Mouse (Mus musculus): Measurements from ENCODE around the gene Omp. TPM values are rescaled to one million over a fixed set of nuclear protein-coding genes. Genes with fewer than 3 reads are reported as not detected.

Omp gene
- polyA plus RNA-seq, 1 experiment: not detected

GRCm38 (mm10) chr7:98103942-98104292 lies 41.4 kb downstream of the Omp start:
- Histone ChIP-seq H3K4me3 (ENCODE audit: insufficient read depth, low read depth, low read length) (no peak overlapping the region), H3K27ac (ENCODE audit: insufficient read depth, low read depth, low read length) (no peak overlapping the region), H3K4me1 (ENCODE audit: control insufficient read depth, insufficient read depth, low read length) (peaks cover 8% of the 10 kb centered on the region)
- TF ChIP-seq CTCF (IDR thresholded peaks at IDR 0.05; ENCODE audit: insufficient read depth, low read depth, low read length) (no peak), POLR2A (IDR thresholded peaks at IDR 0.05; ENCODE audit: insufficient read depth, low read depth, low read length) (no peak)
- WGBS: 79% methylated on average over 5 of the region's 5 CpGs

- 6% methylated on average over 26 of the region's 26 CpGs for WGBS
- Histone ChIP-seq H3K4me3 (ENCODE audit: insufficient read depth, low read depth, low read length) (peak overlapping the region; percentile 32), H3K4me1 (ENCODE audit: control insufficient read depth, insufficient read depth, low read length) (peaks cover 8% of the 10 kb centered on the region), H3K27ac (ENCODE audit: insufficient read depth, low read depth, low read length) (0 out of 2 replicates have a peak overlapping the region, but pooled peaks have one; percentile 17)
- TF ChIP-seq POLR2A (IDR thresholded peaks at IDR 0.05; ENCODE audit: insufficient read depth, low read depth, low read length) (no peak), CTCF (IDR thresholded peaks at IDR 0.05; ENCODE audit: insufficient read depth, low read depth, low read length) (peak; percentile 38; the same call in 1 of the 2 replicates)
Measured at GRCm38 (mm10) chr7:98103002-98103941, 42.0 kb downstream of the Omp start.

- Histone ChIP-seq H3K4me3 (ENCODE audit: insufficient read depth, low read depth, low read length) (no peak overlapping the region), H3K4me1 (ENCODE audit: control insufficient read depth, insufficient read depth, low read length) (peaks cover 8% of the 10 kb centered on the region), H3K27ac (ENCODE audit: insufficient read depth, low read depth, low read length) (no peak overlapping the region)
- 94% methylated on average over 11 of the region's 11 CpGs for WGBS
- TF ChIP-seq POLR2A (IDR thresholded peaks at IDR 0.05; ENCODE audit: insufficient read depth, low read depth, low read length): no peak
- no peak for TF ChIP-seq CTCF (IDR thresholded peaks at IDR 0.05; ENCODE audit: insufficient read depth, low read depth, low read length)
Measured at GRCm38 (mm10) chr7:98102488-98102887, 42.8 kb downstream of the Omp start.

GRCm38 (mm10) chr7:98097557-98097956 lies 47.7 kb downstream of the Omp start:
- TF ChIP-seq CTCF (IDR thresholded peaks at IDR 0.05; ENCODE audit: insufficient read depth, low read depth, low read length) (no peak), POLR2A (IDR thresholded peaks at IDR 0.05; ENCODE audit: insufficient read depth, low read depth, low read length) (no peak)
- Histone ChIP-seq H3K27ac (ENCODE audit: insufficient read depth, low read depth, low read length) (no peak overlapping the region), H3K4me1 (ENCODE audit: control insufficient read depth, insufficient read depth, low read length) (peaks cover 5% of the 10 kb centered on the region), H3K4me3 (ENCODE audit: insufficient read depth, low read depth, low read length) (no peak overlapping the region)
- WGBS: 92% methylated on average over 8 of the region's 8 CpGs

- Histone ChIP-seq H3K4me3 (ENCODE audit: insufficient read depth, low read depth, low read length) (no peak overlapping the region), H3K4me1 (ENCODE audit: control insufficient read depth, insufficient read depth, low read length) (no peaks in the 10 kb centered on the region), H3K27ac (ENCODE audit: insufficient read depth, low read depth, low read length) (no peak overlapping the region)
- 97% methylated on average over 4 of the region's 4 CpGs for WGBS
- no peak for TF ChIP-seq CTCF (IDR thresholded peaks at IDR 0.05; ENCODE audit: insufficient read depth, low read depth, low read length)
- no peak for TF ChIP-seq POLR2A (IDR thresholded peaks at IDR 0.05; ENCODE audit: insufficient read depth, low read depth, low read length)
Measured at GRCm38 (mm10) chr7:98095852-98096251, 49.5 kb downstream of the Omp start.

Other genes with a start within 250 kb of the Omp start
- not detected in 2 replicates for gene Gdpd4, start 225.5 kb downstream of the Omp start, polyA plus RNA-seq (2012; ENCODE audit: insufficient read depth, insufficient read length, low replicate concordance, missing spikeins)
- not detected in 2 replicates for gene Myo7a, start 26.0 kb downstream of the Omp start, polyA plus RNA-seq (2012; ENCODE audit: insufficient read depth, insufficient read length, low replicate concordance, missing spikeins)
- not detected in 2 replicates for gene Capn5, start 32.8 kb upstream of the Omp start, polyA plus RNA-seq (2012; ENCODE audit: insufficient read depth, insufficient read length, low replicate concordance, missing spikeins)
- gene B3gnt6, start 54.0 kb upstream of the Omp start, polyA plus RNA-seq (2012; ENCODE audit: insufficient read depth, insufficient read length, low replicate concordance, missing spikeins): not detected in 2 replicates
- not detected in 2 replicates for gene Acer3, start 175.7 kb upstream of the Omp start, polyA plus RNA-seq (2012; ENCODE audit: insufficient read depth, insufficient read length, low replicate concordance, missing spikeins)
- not detected in 2 replicates for gene Tsku, start 215.8 kb upstream of the Omp start, polyA plus RNA-seq (2012; ENCODE audit: insufficient read depth, insufficient read length, low replicate concordance, missing spikeins)

All from olfactory bulb, adult 2 months (tissue).